Mouse (Mus musculus): ENCODE measurements around the gene Mrpl42.
"Not testable (repeated sequence)": the region's sequence is repeated elsewhere in the genome, so short reads cannot be mapped to it uniquely, and the experiment has no call there.

Mrpl42 gene

GRCm38 (mm10) chr10:95501463-95502081, at the start of gene Mrpl42:
TSS of gene Mrpl42 (minus strand) at chr10:95501940.
- peak in 1 of 2 experiments; percentile 39 for DNase-seq (ENCODE audit: low read depth in 1 of 2, low spot score in 2 of 2)

GRCm38 (mm10) chr10:95550506-95550905, 48.8 kb upstream of the Mrpl42 start:
- DNase-seq (ENCODE audit: low read depth in 1 of 2, low spot score in 2 of 2): no peak

GRCm38 (mm10) chr10:95549080-95549479, 47.3 kb upstream of the Mrpl42 start:
- DNase-seq (ENCODE audit: low read depth in 1 of 2, low spot score in 2 of 2): not testable (repeated sequence)

GRCm38 (mm10) chr10:95548154-95548826, 46.5 kb upstream of the Mrpl42 start:
- DNase-seq (ENCODE audit: low read depth in 1 of 2, low spot score in 2 of 2): no peak

- no peak for DNase-seq (ENCODE audit: low read depth in 1 of 2, low spot score in 2 of 2)
Measured at GRCm38 (mm10) chr10:95546178-95546577, 44.4 kb upstream of the Mrpl42 start.

- no peak for DNase-seq (ENCODE audit: low read depth in 1 of 2, low spot score in 2 of 2)
Measured at GRCm38 (mm10) chr10:95545051-95545450, 43.3 kb upstream of the Mrpl42 start.

- DNase-seq (ENCODE audit: low read depth in 1 of 2, low spot score in 2 of 2): no peak
Measured at GRCm38 (mm10) chr10:95544651-95545050, 42.9 kb upstream of the Mrpl42 start.

GRCm38 (mm10) chr10:95544004-95544403, 42.3 kb upstream of the Mrpl42 start:
- DNase-seq (ENCODE audit: low read depth in 1 of 2, low spot score in 2 of 2): no peak

- no peak for DNase-seq (ENCODE audit: low read depth in 1 of 2, low spot score in 2 of 2)
Measured at GRCm38 (mm10) chr10:95543377-95543776, 41.6 kb upstream of the Mrpl42 start.

GRCm38 (mm10) chr10:95542916-95543315, 41.2 kb upstream of the Mrpl42 start:
- DNase-seq (ENCODE audit: low read depth in 1 of 2, low spot score in 2 of 2): no peak

GRCm38 (mm10) chr10:95539841-95540240, 38.1 kb upstream of the Mrpl42 start:
- no peak for DNase-seq (ENCODE audit: low read depth in 1 of 2, low spot score in 2 of 2)

GRCm38 (mm10) chr10:95539260-95539659, 37.5 kb upstream of the Mrpl42 start:
- no peak for DNase-seq (ENCODE audit: low read depth in 1 of 2, low spot score in 2 of 2)

GRCm38 (mm10) chr10:95536222-95536541, 34.4 kb upstream of the Mrpl42 start:
- no peak for DNase-seq (ENCODE audit: low read depth in 1 of 2, low spot score in 2 of 2)

GRCm38 (mm10) chr10:95535399-95536221, 33.9 kb upstream of the Mrpl42 start:
- DNase-seq (ENCODE audit: low read depth in 1 of 2, low spot score in 2 of 2): no peak

- no peak for DNase-seq (ENCODE audit: low read depth in 1 of 2, low spot score in 2 of 2)
Measured at GRCm38 (mm10) chr10:95533382-95533781, 31.6 kb upstream of the Mrpl42 start.

GRCm38 (mm10) chr10:95532916-95533315, 31.2 kb upstream of the Mrpl42 start:
- no peak for DNase-seq (ENCODE audit: low read depth in 1 of 2, low spot score in 2 of 2)

GRCm38 (mm10) chr10:95530551-95531121, 28.9 kb upstream of the Mrpl42 start:
- DNase-seq (ENCODE audit: low read depth in 1 of 2, low spot score in 2 of 2): no peak

- no peak for DNase-seq (ENCODE audit: low read depth in 1 of 2, low spot score in 2 of 2)
Measured at GRCm38 (mm10) chr10:95526495-95527122, 24.9 kb upstream of the Mrpl42 start.

GRCm38 (mm10) chr10:95525871-95526270, 24.1 kb upstream of the Mrpl42 start:
- no peak for DNase-seq (ENCODE audit: low read depth in 1 of 2, low spot score in 2 of 2)

- no peak for DNase-seq (ENCODE audit: low read depth in 1 of 2, low spot score in 2 of 2)
Measured at GRCm38 (mm10) chr10:95525037-95525675, 23.4 kb upstream of the Mrpl42 start.

GRCm38 (mm10) chr10:95517656-95518055, 15.9 kb upstream of the Mrpl42 start:
- DNase-seq (ENCODE audit: low read depth in 1 of 2, low spot score in 2 of 2): no peak
